Mouse (Mus musculus) urinary bladder, postnatal 14 days (tissue): ENCODE results near the gene Fam120a.

Experiments used
- DNase-seq: peaks from one replicate; pipeline ENCODE4 v3.0.0; 2021; ENCODE audit warnings: low spot score

Fam120a gene

DNA sequence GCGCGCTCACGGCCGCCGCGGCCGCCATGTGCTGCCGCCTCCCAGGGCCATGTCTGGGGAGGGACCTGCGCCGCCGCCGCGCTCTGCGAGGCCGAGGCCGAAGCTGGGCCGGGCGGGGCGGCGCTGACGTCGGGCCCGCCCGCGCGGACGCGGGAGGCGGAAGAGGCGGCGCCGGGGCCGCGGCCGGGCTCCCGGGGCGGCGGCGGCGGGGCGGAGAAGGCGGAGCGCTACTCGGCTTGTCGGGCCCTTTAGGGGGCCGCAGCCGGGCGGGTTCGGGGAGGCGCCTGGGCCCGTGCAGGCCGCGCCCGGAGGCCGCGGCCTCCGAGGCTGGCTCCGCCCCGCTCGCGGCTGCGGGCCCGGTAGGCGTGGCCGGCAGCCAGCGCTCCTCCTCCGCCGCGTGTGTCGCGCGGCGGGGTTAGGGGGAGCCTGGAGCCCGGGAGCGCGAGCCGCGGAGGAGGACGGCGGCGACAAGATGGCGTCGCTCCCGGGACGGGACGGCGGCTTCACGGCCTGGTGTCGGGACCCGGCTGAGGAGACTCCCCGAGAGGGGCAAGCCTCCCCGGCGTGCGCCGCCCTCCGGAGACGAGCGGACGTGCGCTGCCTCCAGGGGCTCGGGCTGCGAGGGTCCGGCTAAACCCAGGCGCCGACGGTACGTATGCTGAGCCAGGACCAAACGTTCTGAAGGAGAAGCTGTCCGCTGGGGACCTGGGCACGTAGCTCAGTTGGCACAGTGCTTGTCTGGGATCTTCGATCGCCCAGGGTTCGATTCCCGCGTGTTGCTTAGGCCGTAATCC is at the start of gene Fam120a:
Fam120a (minus strand) TSS at position 62 of the 794 bp plus-strand sequence.
- peak; percentile 80 for DNase-seq

DNA sequence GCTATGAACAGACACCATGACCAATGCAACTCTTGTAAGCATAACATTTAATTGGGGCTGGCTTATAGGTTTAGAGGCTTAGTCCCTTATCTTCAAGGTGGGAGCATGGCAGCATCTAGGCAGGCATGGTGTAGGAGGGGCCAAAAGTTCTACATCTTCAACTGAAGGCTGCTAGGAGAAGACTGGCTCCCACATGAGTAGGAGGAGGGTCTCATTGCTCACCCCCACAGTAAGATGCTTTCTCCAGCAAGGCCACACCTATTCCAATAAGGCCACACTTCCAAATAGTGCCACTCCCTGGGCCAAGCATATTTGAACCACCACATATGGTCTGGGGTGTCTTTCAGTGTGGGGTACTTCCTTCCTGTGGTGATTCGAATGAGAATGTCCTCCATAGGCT is 49.6 kb upstream of the Fam120a start:
- DNase-seq = no peak

DNA sequence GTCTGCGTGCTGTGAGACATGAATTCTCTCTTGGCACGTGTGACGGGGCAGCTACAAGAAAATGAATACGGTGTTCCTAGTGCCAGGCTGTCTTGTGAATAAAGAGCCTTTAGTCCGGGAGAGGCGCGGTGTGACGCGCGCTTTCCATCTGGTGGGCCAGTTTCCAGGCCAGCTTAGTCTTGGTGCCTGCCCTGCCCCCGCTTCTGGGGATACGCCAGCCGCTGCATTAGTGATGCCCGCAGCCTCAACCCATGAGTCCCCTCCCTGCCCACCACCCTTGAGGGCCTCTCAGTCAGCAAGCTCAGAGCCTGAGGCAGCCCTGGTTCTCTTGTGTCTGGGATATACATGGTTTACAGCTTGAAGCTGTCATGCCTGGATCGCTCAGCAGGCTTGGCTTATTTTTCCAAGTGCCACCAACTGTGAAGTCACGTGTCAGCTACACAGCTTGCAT is 48.5 kb upstream of the Fam120a start:
- peak; percentile 66 for DNase-seq

DNA sequence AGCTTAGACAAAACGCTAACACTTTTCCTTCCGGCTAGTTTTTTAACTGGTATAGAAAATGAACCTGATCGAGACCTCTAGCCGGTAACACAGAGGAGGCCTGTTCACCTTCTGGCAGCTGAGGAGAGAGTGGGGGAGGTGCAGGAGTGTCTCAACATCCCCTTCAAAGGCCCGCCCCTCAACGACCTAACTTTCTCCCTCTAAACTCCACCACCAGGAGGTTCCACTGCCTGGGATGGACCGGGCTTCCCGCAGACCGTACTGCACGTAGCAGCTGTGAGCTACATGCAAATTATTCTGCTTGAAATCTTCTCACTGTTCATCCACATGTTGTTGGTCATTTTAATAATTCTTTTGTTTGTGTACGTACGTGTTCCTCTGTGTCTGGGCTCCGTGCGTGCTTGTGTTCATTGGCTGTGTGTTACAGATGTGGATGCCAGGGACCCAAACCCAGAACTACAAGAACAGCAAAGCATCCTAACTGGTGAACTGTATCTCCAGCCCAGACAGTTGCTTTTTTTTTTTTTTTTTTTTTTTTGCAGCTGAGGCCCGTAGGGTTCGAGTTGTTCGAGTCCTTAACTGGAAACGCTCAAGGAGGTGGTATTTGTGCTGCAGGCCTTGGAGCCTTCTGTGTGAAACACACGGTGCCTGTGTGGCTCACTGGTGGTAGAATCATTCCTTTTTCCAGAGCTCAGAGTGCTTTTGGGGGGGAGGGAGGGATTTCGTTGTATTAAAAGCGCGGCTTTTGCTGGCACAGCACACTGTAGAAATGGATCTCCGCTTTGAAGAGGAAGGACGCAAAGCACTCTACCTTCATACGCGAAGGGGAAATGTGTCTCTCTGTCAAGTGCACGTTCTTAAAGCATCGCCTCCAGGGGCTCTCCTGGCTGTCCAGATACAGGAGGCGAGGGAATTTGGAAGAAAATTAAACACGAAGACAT is 47.8 kb upstream of the Fam120a start:
- DNase-seq = no peak

- no peak for DNase-seq
Observed at GRCm38 (mm10) chr13:49013206-49013794, 45.5 kb upstream of the Fam120a start.

DNA sequence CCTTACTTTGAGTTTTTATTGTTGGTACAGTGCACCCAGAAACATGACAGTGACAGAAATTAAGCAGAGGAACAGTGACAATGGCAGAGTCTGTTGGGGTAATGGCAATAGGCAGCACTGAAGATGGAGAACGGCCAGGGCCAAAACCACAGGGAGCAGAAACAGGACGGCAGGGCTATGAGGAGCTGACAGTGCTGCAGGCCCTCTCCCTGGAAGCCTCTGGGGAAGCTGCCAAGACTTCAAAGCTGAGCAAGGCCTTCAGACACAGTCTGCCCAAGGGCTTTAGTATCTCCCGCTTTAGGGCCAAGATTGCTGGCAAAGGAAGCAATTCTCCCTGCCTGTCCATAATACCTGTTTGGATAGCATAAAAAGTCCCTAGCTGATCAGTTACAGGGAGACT is 33.9 kb upstream of the Fam120a start:
- no peak for DNase-seq

GRCm38 (mm10) chr13:48998591-48998990 is 30.8 kb upstream of the Fam120a start:
- peak; percentile 68 for DNase-seq

DNA sequence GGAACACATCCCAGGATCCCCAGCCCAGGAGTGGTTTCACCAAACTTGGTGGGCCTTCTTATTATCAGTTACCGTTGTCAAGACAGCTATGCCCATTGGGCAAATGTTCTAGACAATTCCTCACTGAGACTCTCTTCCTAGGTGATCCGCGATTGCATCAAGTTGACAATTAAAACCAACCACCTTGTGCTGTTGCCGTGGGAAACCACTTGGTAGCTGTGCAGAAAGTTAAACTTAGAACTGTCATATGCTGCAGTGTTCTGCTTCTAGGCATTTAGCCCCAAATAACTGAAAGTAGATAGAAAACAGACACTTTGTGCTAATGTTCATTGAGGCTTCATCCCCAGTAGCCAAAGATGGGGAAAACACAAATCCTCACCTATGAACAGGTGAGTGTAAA is 28.9 kb upstream of the Fam120a start:
- DNase-seq = no peak

- DNase-seq = no peak
Observed at GRCm38 (mm10) chr13:48994903-48995302, 27.1 kb upstream of the Fam120a start.

- DNase-seq = no peak
Observed at GRCm38 (mm10) chr13:48992914-48993313, 25.1 kb upstream of the Fam120a start.

DNA sequence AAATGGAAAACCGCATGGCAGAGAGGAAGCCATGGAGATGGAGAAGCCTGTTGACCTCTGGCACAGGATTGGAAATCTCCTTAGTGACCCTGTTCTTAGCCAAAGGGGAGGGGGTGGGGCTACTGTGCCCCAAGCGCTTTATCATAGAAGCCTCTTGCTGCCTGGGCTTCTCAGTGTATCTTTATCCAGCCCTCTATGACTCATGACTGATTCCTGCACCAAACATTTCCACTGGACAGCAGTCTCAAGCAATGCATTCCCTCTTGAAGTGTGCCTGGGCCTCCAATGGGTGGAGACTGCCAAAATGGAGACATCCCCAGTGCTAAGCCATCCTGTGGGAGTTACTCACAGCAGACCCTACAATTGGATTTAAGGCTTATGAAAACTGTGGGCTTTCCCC is 22.3 kb upstream of the Fam120a start:
- DNase-seq = no peak

DNA sequence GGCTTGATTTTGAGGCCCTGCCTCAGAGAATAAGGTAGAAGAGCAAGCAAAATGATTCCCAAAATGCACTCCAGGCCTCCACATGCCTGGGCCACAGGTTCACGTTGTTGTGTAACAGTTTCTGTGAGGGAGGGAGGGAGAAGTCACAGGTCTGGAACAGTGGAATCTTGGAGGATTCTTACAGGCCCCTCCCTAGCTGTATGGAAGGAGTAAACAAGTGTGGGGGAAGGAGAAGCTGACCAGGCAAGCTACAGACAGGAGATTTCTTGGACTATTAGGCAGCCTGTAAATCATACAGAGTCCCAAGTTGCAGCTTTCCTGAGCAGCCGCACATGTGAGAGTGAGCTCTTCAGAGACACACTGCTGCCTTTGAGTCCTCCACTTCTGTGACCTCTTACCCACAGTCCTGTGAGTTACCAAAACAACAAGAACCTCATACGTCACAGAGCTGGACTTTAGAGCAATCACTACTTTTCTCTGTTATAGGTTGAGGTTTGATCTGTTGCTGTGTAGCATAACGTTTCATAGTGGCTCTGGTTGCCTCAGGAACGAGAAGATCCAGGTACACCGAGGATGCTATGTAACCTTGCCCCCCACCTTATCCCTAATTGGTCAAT is 14.8 kb upstream of the Fam120a start:
- peak; percentile 25 for DNase-seq

- peak; percentile 34 for DNase-seq
Observed at GRCm38 (mm10) chr13:48979069-48979468, 11.3 kb upstream of the Fam120a start.

DNA sequence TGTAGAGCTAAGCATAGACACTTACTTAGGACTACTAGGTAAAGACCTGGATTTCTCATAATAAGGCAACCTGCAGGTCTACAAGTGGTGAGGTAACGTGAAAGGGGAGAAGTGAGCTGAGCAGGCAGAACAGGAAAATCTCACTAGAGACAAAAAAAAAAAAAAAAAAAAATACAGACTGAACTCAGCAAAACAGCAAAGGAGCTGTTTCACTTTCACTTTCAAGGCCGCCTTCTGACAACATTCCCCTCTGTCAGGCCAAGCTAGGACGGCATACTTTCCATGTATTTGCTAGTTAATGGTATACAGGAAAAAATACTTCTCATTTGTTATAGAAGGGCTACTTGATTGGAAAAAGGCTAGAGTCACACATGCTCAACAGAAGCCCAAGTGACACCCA is 10.0 kb upstream of the Fam120a start:
- peak; percentile 35 for DNase-seq

DNA sequence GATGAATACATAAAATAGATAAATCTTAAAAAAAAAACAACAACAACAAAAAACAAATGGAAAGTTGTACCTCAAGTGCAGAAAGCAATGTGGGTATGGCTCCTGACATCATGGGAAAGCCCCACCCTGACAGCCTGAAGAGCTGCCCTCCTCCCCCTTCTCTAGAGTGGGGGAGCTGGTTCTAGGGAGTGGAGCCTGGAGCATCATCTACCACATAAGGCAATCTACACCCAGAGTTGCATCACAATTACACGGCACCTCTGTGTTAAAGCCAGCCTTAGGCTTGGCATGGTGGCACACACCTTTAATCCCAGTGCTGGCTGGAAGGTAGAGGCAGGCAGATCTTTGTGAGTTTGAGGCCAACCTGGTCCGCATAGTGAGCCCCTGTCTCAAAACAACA is 6.9 kb upstream of the Fam120a start:
- DNase-seq = no peak

DNA sequence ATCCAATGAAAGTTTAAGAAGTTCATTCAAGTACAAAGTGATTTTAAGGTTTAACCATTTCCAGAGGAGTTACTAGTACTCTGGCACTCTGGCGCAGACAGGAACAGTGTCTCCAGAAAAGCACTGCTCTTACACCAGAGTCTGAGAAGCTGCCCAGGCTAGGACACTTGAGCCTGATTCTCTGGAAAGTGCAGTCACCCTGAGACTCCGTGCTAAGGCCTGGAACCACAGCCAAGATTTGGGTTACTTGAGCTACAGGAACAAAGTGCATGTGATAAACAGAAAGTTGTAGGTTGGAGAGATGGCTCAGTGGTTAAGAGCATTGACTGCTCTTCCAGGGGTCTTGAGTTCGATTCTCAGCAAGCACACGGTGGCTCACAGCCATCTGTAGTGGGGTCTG is 6.4 kb upstream of the Fam120a start:
- no peak for DNase-seq

DNA sequence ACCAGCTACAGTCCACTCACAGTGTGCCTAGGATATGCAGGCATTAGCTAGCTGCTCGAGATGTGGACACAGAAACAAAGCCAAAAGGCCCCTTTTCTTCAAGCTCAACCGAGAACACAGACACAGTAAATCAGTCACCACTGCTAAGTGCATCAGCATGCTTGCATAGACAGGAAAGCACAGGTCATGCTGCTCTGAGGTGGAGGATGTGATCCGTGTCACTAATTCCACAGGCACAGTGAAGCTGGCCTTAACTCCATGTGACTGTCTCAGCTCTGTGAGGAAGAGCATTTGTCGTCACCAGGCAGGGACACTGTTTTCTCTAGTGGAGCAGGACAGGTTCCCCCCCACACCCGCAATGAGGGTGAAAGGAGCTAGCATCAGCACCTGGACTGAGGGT is 5.4 kb upstream of the Fam120a start:
- no peak for DNase-seq

DNA sequence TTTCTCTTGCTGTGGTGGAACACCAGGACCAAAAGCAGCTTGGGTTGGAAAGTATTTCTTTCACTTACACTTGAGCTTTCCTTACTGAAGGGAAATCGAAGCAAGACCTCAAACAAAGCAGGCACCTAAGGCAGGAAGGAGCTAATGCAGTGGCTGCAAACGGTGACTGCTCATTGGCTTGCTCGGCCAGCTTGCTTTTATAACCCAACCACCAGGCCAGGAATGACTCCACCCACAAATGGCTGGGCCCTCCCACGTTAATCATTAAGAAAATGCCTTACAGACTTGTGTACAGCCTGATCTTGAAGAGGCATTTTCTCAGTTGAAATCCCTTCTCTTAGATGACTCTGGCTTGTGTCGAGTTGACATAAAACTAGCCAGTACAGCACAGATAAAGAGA is 3.2 kb upstream of the Fam120a start:
- DNase-seq = peak; percentile 67

DNA sequence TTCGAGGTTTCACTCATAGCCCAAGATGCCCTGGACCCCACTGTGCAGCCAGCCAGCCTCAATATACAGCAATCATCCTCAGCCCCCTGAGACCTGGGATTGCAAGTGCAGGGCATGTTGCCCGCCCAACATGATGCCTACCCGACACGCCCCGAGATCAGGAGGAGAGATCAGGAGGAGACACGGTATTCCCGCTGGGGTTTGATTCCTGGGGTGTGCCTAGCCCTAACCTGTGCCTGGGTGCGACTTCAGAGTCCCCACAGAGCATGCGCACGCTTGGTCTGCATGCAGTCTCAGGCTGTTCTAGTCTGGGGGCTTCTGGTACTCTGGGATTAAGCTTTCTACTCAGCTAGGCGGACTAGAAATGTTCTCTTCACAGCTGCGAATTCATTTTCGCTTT is 2.7 kb upstream of the Fam120a start:
- DNase-seq = no peak

- DNase-seq = no peak
Observed at GRCm38 (mm10) chr13:48968750-48969088, 902 bp upstream of the Fam120a start.

GRCm38 (mm10) chr13:48966851-48967821 is 681 bp downstream of the Fam120a start:
- peak; percentile 47 for DNase-seq
